Mouse (Mus musculus) cerebellum, postnatal 4 days (tissue): Measurements from ENCODE around the gene C8a.

Experiments
- DNase-seq, 2 experiments: peaks; one replicate each; pipeline ENCODE4 v3.0.0; 2022; ENCODE audit warnings: low spot score in 2 of 2, mixed read lengths in 1 of 2

The C8a gene

DNA sequence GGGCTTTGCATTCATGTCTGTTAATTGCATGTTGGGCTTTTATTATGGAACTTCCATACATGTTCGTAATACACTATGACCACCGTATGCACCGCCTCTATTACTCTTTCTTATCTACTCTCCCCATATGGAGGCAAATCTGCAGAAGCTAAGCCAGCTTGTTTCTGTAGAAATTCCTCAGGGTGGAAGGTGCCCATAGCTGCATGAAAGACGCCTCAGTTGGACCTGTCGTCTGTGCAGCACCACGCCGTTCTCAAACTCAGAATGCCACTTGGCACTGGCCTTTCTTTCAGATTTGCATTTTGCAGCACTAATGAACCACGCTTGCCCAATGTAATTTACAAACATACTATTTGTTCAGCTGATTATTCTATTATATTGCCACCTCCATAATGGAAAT is 106.6 kb downstream of the C8a start:
- no peak for DNase-seq

DNA sequence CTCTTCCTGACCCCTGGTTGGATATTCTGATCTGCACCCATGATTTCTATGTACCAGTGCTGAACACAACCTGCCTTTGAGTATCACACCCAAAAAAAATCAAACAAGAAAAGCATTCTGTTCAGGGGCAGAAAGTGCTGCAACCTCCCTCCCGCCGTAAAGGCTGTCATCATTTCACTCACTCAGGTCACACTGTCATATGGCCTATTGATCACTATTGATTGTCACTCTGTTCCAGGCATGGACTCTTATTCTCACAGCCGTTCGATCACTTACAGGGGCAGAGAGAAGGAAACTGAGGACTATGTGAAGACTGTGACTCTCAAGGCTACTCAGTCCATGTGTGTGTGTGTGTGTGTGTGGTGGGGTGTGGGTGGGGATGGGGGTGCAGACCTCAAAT is 108.0 kb downstream of the C8a start:
- DNase-seq, result no peak

- no peak for DNase-seq
Observed at GRCm38 (mm10) chr4:104766065-104766464, 110.1 kb downstream of the C8a start, which contains the start of gene C8b. TSS of gene C8b (plus strand) at chr4:104766317.
